Mouse (Mus musculus) kidney, adult 2 months (tissue): ENCODE measurements around the gene Nnat.

Source experiments
- CTCF ChIP-seq: fragments of 200-500 bp; conservative IDR thresholded peaks from 2 replicates; pipeline ENCODE4 v1.5.1; 2011; ENCODE audit warnings: low read depth, mild to moderate bottlenecking, control low read depth, low read length, moderate library complexity, mixed read lengths; ENCODE audit not compliant: insufficient read depth, insufficient read length
- POLR2A ChIP-seq: fragments of 200-500 bp; IDR thresholded peaks from one replicate; pipeline ENCODE4 v1.6.1; 2011; ENCODE audit warnings: low read depth, low read length, control low read depth

GRCm38 (mm10) chr2:157540073-157540952 is 19.6 kb upstream of the Nnat start:
- no peak for TF ChIP-seq CTCF
- no peak for TF ChIP-seq POLR2A
